Mouse (Mus musculus) heart, postnatal 0 days (tissue): ENCODE results near the gene Man2b2.

Source experiments
- CTCF ChIP-seq: IDR thresholded peaks from 2 replicates; pipeline ENCODE4 v1.5.1; 2016; ENCODE audit warnings: antibody characterized with exemption, control low read depth, low read depth
- EP300 ChIP-seq: IDR thresholded peaks from 2 replicates; pipeline ENCODE4 v1.6.1; 2016; ENCODE audit warnings: antibody characterized with exemption, low read depth

GRCm38 (mm10) chr5:36857546-36857945 is 27.1 kb upstream of the Man2b2 start:
- TF ChIP-seq CTCF (no peak), EP300 (no peak)
